Mouse (Mus musculus): Measurements from ENCODE around the gene Iars2. TPM values are rescaled to one million over a fixed set of nuclear protein-coding genes. Genes with fewer than 3 reads are reported as not detected.

Gene Iars2
- polyA plus RNA-seq, 1 experiment from 2014 or later = 32.0 TPM

DNA sequence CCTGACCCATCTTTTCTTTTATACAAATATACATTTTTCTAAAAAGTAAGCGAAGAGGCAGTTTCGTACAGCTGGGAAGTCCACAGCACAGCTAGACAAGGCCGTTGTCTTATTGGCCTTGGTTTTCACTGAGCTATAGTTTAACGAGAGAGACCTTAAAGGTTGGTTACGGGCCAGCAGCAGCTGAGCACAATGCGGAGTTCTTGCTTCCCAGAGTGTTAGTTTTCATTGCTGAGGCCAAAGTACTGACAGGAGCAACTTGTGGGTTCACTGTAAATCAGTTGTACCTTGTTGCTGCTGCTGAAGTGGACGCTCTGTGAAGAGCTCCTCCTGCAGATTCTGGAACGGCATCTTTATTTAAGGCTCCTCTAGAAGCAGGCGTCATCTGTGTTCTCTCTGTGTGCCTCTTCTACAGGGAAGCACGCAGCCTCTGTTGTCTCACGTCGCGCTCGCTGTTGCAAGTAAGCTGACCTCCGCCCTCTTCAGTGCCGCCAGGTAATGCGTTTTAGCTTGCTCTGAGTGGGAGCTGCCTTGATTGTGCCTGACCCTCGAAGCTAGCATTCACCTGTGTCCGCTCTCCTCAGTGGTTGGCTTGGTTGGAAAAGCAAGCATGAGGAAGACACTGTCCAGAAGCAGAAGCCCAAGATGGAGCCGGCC lies 81.6 kb downstream of the Iars2 start:
- no peak for ATAC-seq (ENCODE audit: insufficient number of reproducible peaks, insufficient read depth, low FRiP score, low read depth)
- Histone ChIP-seq H3K9ac (replicated peaks; ENCODE audit: low read depth, low read length) (no peak overlapping the region), H3K4me3 (ENCODE audit: low read depth, low read length) (no peak overlapping the region), H3K27me3 (ENCODE audit: control insufficient read depth, insufficient read depth, low read length) (no peaks in the 10 kb centered on the region), H3K9me3 (ENCODE audit: control insufficient read depth, low read depth, low read length) (no peaks in the 10 kb centered on the region), H3K27ac (ENCODE audit: low read length) (no peak overlapping the region), H3K36me3 (ENCODE audit: control insufficient read depth, insufficient read depth, low read length) (peaks cover 32% of the 10 kb centered on the region), H3K4me1 (ENCODE audit: control insufficient read depth, insufficient read depth, low read length) (no peaks in the 10 kb centered on the region), H3K4me2 (replicated peaks; ENCODE audit: low read depth, low read length) (no peak overlapping the region)
- WGBS = 82% methylated on average over 20 of the region's 20 CpGs

DNA sequence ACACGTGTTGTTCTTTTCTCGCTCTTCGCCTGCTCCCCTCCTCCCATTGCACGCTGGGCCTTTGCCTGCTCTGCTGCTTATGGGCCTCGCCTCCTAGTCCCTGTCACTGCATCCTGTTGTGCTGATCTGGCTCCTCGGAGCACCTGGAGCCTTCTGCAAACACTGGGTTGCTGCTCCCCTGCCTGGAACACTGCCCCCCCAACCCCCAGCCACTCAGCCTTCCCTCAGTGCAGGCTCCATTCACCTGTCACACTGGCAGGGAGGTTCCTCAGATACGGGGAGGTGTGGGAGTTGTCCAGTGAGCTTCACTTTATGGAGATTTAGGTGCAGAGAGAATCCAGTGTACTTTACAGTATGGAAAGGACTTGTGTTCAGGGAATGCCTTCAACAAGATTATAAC lies 83.7 kb downstream of the Iars2 start:
- Histone ChIP-seq H3K9ac (replicated peaks; ENCODE audit: low read depth, low read length) (no peak overlapping the region), H3K27ac (ENCODE audit: low read length) (no peak overlapping the region), H3K36me3 (ENCODE audit: control insufficient read depth, insufficient read depth, low read length) (peaks cover 34% of the 10 kb centered on the region), H3K4me1 (ENCODE audit: control insufficient read depth, insufficient read depth, low read length) (no peaks in the 10 kb centered on the region), H3K27me3 (ENCODE audit: control insufficient read depth, insufficient read depth, low read length) (no peaks in the 10 kb centered on the region), H3K9me3 (ENCODE audit: control insufficient read depth, low read depth, low read length) (no peaks in the 10 kb centered on the region), H3K4me2 (replicated peaks; ENCODE audit: low read depth, low read length) (no peak overlapping the region), H3K4me3 (ENCODE audit: low read depth, low read length) (no peak overlapping the region)
- no peak for ATAC-seq (ENCODE audit: insufficient number of reproducible peaks, insufficient read depth, low FRiP score, low read depth)
- 59% methylated on average over 6 of the region's 7 CpGs for WGBS

DNA sequence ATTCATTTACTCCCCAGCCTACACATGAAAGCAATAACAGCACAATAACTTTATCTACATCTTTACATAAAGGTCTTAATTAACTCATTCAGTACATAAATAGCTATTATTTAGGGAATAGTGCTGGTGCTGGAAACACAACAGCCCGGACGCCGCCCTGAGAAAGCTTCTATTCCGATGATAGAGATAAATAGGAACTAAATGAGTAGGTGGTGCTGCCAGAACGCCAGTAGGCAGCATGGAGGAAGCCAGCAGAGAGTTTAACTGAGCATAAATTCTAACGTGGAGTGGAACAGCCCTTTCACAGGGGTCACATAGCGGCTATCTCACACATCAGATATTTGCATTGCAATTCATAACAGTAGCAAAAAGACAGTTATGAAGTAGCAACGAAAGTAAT lies 86.2 kb downstream of the Iars2 start:
- WGBS = 81% methylated on average over 8 of the region's 8 CpGs
- H3K36me3 ChIP-seq (ENCODE audit: control insufficient read depth, insufficient read depth, low read length) = peaks cover 42% of the 10 kb centered on the region
- ATAC-seq (ENCODE audit: insufficient number of reproducible peaks, insufficient read depth, low FRiP score, low read depth) = no peak

DNA sequence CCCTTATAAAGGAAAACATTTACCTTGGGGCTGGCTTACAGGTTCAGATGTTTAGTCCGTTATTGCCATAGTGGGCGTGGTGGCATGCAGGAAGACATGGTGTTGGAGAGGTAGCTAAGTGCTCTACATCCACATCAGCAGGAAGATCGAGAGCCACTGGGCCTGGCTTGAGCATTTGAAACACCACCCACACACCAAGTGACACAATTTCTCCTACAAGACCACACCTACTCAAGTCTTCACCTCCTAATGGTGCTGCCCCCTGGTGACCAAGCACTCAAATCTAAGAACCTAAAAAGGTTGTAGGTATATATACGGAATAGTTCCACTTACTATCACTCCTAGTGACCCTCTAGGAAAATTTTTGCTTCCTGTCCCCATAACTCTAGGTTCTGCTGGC lies 92.7 kb downstream of the Iars2 start:
- WGBS = 85% methylated on average over 4 of the region's 4 CpGs
- Histone ChIP-seq H3K36me3 (ENCODE audit: control insufficient read depth, insufficient read depth, low read length) (peaks cover 31% of the 10 kb centered on the region), H3K4me3 (ENCODE audit: low read depth, low read length) (no peak overlapping the region), H3K9me3 (ENCODE audit: control insufficient read depth, low read depth, low read length) (no peaks in the 10 kb centered on the region), H3K9ac (replicated peaks; ENCODE audit: low read depth, low read length) (no peak overlapping the region), H3K4me1 (ENCODE audit: control insufficient read depth, insufficient read depth, low read length) (no peaks in the 10 kb centered on the region), H3K27ac (ENCODE audit: low read length) (no peak overlapping the region), H3K27me3 (ENCODE audit: control insufficient read depth, insufficient read depth, low read length) (no peaks in the 10 kb centered on the region), H3K4me2 (replicated peaks; ENCODE audit: low read depth, low read length) (no peak overlapping the region)
- ATAC-seq (ENCODE audit: insufficient number of reproducible peaks, insufficient read depth, low FRiP score, low read depth) = no peak

More for the DNA sequence above, 86.2 kb downstream of the Iars2 start:
- Histone ChIP-seq H3K27me3 (ENCODE audit: control insufficient read depth, insufficient read depth, low read length) (no peaks in the 10 kb centered on the region), H3K4me1 (ENCODE audit: control insufficient read depth, insufficient read depth, low read length) (no peaks in the 10 kb centered on the region), H3K27ac (ENCODE audit: low read length) (no peak overlapping the region), H3K4me2 (replicated peaks; ENCODE audit: low read depth, low read length) (no peak overlapping the region), H3K4me3 (ENCODE audit: low read depth, low read length) (no peak overlapping the region), H3K9me3 (ENCODE audit: control insufficient read depth, low read depth, low read length) (no peaks in the 10 kb centered on the region), H3K9ac (replicated peaks; ENCODE audit: low read depth, low read length) (no peak overlapping the region)

DNA sequence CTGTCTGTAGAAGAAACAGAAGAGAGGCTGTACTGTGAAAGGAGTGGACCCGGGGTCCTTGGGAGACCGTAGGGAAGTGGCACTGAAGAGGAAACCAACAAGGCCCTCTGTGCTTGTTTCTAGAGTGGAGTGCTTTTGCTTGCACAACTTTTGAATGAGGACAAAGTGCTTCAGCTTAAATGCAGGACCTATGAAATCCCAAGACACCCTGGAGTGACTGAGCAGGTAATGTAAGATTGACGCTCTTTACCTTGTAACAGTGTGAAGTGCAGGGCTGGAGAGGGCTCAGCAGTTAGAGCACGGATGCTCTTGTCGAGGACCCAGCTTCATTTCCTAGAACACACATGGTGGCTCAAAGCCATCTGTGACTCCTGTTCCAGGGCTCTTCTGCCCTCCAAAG lies 93.4 kb downstream of the Iars2 start:
- no peak overlapping the region for H3K27ac ChIP-seq (ENCODE audit: low read length)
- H3K9me3 ChIP-seq (ENCODE audit: control insufficient read depth, low read depth, low read length) = no peaks in the 10 kb centered on the region
- ATAC-seq (ENCODE audit: insufficient number of reproducible peaks, insufficient read depth, low FRiP score, low read depth) = no peak
- H3K9ac ChIP-seq (replicated peaks; ENCODE audit: low read depth, low read length) = no peak overlapping the region
- H3K36me3 ChIP-seq (ENCODE audit: control insufficient read depth, insufficient read depth, low read length) = peaks cover 25% of the 10 kb centered on the region
- 95% methylated on average over 5 of the region's 5 CpGs for WGBS
- no peak overlapping the region for H3K4me2 ChIP-seq (replicated peaks; ENCODE audit: low read depth, low read length)
- H3K27me3 ChIP-seq (ENCODE audit: control insufficient read depth, insufficient read depth, low read length) = no peaks in the 10 kb centered on the region
- no peaks in the 10 kb centered on the region for H3K4me1 ChIP-seq (ENCODE audit: control insufficient read depth, insufficient read depth, low read length)
- H3K4me3 ChIP-seq (ENCODE audit: low read depth, low read length) = no peak overlapping the region

MicroRNA genes within 50 kb of the gene (microRNA counts, 519-probe panel; counts per million panel counts)
- microRNA mmu-miR-194 (3,342 counts per million, percentile 63 among the panel's probes with 10 or more counts), microRNA mmu-miR-664 (not detected)

Small RNA genes lying within 50 kb of the gene (microRNA-seq; reads per million reads assigned to microRNA genes)
- 48.1 reads per million, percentile 38 among the genes with 10 or more reads in this experiment for gene Mir194-1
- gene Mir215 = 295 reads per million, percentile 61 among the genes with 10 or more reads in this experiment
- gene Mir664 = 9.6 reads per million, percentile 20 among the genes with 10 or more reads in this experiment

Other genes starting within 250 kb of the Iars2 start
- gene Rab3gap2, start 125.3 kb downstream of the Iars2 start, polyA plus RNA-seq (2014; fragmentation: Nextera tagmentation; extraction: Ambion mirVana) = 23.7 and 24.9 TPM in 2 replicates
- 28.0 and 32.5 TPM in 2 replicates for gene Bpnt1, start 2.8 kb upstream of the Iars2 start, polyA plus RNA-seq (2014; fragmentation: Nextera tagmentation; extraction: Ambion mirVana)
- 167 and 169 TPM in 2 replicates for gene Eprs, start 33.6 kb upstream of the Iars2 start, polyA plus RNA-seq (2014; fragmentation: Nextera tagmentation; extraction: Ambion mirVana)
- 0.20 and 0.35 TPM in 2 replicates for gene Slc30a10, start 125.5 kb upstream of the Iars2 start, polyA plus RNA-seq (2014; fragmentation: Nextera tagmentation; extraction: Ambion mirVana)